Mouse (Mus musculus) v-Abl transformed pro-B cells (cell line): Measurements from ENCODE around the gene Clic6.

Source experiments
- in situ Hi-C, 2 experiments: fragments of 400-800 bp; cut with MboI; formaldehyde crosslinking; loops; one replicate each; pipeline ENCODE4 v1.15.1; 2025; ENCODE audit not compliant: unreplicated experiment in 2 of 2

The Clic6 gene

DNA sequence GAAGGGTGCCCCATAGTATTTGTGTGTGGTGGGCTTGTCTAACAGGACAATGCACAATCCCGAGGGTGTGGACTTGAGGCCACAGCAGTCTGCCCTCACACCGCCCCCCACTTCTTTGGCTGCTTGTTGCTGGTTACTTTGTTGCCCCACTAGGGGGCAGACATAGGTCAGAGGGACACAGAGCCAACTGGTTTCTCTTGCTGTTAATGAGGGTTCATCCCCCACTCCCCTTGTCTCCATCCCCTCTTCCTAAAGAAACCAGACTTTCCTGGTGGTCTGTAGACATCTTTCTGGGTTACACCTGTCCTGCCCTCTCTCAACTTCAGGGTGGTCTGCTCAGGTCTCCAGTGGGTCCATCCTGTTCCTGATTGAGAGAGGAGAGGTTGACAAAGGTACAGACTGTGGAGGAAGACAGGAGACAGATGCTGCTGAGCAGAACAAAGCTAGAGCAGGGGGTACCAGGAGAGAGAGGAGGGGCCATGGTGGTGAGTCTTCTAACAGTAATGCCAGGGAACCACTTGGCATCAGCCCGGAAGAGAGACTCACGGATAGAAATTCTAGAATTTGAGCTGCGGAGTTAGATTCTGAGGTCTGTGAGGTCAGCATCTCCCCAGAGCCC, 26.3 kb downstream of the Clic6 start:
- in situ Hi-C loops, result loop anchor here in 1 of 2 experiments (10.0 kb wide), 1 partner anchor 1033 kb away; no protein-coding TSS in a partner anchor

DNA sequence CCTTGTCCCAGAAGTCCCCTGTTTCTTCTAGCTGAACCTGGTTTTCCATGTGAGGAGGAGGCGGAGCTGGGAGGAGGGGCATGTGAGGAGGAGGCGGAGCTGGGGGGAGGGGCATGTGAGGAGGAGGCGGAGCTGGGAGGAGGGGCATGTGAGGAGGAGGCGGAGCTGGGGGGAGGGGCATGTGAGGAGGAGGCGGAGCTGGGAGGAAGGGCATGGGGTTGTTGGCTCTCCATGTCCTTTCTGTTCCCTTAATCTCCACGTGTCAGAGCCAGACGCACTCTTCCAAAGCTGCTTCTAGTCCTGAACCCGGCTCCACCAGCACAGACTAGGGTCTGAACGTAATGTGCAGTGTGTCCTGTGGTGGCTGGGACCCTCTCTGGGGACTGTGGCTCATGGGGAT, 29.4 kb downstream of the Clic6 start:
- in situ Hi-C loops, result loop anchor here (5.0 to 10.0 kb wide), 2 partner anchors 1030 to 1032 kb away; no protein-coding TSS in a partner anchor

DNA sequence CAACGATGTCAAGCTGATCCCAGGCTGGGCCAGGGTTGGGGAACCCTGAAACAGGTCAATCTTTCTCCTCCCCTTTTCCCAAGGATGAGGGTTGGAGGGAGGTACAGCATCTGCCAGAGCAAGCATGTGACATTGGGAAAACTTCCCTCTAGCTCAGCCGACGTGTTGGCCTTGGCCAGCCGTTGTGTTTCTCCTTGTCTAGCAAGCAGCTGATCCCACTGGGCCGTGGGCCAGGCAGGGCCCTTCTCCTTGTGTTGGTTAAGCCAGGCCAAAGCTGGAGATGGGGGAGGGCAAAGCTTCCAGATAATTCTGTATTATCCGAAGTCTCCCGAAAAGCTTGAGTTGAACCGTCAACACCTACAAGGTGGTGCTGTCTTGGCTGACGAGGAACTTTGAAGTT, 30.6 kb downstream of the Clic6 start:
- in situ Hi-C loops, result loop anchor here (5.0 to 10.0 kb wide), 2 partner anchors 1029 to 1031 kb away; no protein-coding TSS in a partner anchor

DNA sequence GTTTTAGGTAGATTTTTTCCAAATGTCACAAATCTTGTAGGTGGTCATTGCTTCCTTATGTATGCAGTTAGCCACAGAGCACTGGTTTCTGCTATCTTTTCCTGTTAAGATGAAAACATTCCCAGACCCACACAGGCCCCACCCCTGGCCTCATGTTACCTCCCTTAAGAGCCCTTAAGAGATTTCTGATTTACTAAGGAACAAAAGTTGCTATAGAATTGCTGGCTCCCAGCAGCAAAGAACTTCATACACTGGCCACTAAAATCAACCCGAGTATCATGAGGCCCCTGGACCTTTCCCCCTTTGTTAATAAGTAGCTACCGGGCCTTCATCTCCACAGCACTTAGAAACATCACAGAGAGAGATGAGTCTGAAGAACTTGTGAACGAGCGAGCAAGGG, 33.2 kb downstream of the Clic6 start:
- in situ Hi-C loops, result loop anchor here (5.0 to 10.0 kb wide), 2 partner anchors 1026 to 1029 kb away; no protein-coding TSS in a partner anchor

DNA sequence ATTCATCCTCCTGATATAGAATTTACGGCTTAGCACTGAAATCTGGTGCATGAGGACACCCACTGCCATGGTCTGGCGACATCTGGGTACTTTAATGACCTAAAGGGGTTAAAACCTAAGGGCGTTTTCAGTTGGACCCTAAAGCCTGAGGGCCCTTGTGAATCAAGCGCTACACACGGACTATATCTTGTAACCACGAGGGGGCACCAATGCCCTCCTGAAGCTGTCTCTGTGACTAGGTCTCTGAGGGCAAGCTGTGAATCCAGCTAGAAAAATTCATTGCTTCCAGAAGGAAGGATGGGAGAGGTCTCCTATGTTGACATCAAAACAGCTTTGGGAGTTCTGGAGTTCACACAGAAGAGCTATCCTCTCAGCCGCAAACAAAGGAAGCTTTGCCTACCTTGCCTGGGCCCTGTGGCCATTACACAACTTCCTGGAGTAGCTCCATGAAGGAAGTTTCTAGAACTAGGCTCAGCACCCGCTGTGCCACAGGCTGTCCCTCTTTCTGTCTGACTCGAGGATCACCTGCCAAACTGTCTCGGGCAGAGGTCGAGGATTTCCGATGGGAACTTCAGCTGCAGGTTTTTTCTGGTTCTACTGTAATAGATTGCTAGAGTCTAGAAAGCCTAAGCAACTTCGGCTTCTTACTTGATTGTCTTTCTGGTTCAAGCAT, 34.4 kb downstream of the Clic6 start:
- in situ Hi-C loops, result loop anchor here (5.0 to 10.0 kb wide), 2 partner anchors 1025 to 1027 kb away; no protein-coding TSS in a partner anchor

DNA sequence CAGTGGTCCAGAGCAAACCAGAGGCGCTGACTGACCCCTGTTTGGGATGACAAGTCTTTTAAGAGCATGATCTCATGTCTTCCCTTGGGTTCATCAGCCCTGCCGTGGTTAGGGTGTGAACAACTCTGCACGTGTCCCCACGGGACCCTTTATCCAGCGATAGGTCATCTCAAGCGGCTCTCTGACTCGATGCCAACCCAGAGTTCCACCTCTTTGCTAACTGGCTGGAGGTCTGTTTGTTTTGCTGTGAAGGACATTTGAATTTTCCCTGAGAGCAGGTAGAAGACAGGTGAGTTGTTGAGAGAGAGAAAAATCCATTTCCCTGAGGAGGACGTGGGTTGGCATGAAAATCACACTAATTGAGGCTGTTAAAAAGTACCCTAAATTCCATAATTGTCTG, 37.8 kb downstream of the Clic6 start:
- in situ Hi-C loops, result no loop called here

DNA sequence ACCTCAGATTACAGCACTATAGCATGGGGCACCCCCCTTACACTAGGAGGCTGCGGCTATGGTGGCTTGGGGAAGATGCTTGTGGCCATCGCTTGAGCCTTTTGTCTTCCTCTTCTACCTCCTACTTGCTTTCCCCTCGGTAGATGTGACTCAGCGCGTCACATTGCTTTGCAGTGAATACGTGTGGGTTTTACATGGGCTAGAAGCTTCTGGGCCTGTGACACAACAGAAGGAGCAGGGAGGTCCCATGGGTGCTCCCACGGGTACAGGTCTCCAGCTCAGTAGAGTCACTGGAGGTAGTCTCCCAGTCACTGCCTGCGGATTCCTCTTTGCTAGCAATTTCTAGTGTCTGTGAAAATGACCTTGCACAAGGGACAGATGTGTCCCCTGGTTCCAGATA, 39.1 kb downstream of the Clic6 start:
- in situ Hi-C loops, result no loop called here

DNA sequence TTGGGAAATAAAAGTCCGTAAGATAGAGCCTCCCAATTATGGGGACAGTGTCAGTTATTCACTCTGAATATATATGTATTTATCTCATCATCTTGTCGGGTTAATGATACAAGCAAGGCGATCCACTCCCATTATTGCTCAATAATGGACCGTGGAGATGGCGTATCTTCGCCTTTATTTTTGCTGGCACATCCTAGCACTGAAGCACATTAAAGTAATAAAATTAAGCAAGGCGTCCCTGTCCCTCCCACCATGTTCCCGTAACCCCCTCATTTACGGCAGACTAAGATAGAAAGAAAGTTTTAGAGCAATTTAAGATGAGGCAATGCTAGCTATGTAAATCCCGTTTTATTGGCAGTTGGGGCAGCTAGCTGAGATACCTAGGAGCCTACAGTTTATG, 40.4 kb downstream of the Clic6 start:
- in situ Hi-C loops, result no loop called here

DNA sequence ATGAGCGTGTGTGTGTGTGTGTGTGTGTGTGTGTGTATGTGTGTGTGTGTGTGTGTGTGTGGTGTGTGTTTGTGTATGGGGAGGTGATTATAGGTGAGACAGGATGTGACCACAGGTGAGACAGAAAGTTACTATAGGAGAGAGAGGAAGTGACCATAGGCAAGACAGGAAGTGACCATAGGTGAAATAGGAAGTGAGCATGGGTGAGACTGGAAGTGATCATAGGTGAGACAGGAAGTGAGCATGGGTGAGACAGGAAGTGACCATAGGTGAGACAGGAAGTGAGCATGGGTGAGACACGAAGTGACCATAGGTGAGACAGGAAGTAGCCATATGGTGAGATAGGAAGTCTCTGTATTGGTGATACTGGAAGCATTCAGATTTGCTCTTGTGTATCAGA, 49.7 kb downstream of the Clic6 start:
- in situ Hi-C loops, result no loop called here

DNA sequence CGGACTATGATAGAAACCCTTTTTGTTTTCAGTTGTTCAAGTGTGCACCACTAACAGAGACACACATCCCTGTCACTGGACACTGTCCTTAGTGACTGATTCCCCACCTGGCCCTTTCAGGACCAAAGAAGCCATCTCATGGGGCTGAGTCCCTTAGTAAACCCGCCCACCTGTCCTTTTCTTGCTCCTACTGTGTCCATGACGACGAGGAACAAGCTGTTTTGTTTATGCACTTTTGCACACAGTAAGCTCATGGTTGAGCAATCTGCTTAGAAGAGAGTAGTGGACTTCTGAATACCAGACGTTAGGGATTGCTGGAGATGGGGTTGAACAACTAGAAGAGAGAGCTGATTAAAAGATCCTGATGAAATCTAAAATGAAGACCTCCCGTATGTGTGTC, 52.8 kb downstream of the Clic6 start:
- in situ Hi-C loops, result no loop called here

DNA sequence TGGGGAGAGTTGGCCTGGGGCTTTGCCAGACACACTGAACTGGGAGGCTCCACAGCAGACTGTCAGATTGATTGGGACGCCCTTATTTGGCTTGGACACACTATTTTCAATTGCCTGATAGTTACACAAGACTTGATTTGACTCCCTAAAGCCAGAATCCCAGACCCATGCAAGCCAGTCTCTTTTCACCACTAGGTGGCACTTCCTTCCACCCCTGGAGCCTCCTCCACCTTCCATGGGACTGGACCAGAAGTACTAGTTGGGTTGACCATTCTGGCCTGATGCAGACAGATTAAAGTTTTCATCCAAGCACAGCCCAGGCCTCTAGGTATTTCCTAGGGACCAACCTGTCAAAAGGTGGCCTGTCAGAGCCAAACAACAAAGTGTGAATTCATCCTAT, 58.7 kb downstream of the Clic6 start:
- in situ Hi-C loops, result no loop called here

DNA sequence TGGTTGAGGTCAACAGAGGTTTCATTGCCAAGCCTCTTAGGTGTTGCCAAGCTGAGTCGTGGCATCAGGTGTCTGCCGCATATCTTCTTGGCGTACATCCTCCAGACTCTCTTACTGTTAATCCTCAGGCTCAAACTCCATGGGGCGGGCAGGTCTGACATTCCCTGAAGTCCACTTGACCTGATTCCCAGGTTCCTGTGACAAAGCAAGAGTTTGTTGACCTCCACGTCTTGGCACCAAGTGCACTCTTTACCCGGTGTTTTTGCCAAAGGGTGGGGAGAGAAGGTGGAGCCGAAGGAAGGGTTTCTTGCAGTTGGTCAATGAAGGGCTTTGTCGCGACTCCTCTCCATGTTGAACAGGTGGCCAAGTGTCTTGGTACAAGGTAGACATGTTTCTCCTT, 63.1 kb downstream of the Clic6 start:
- in situ Hi-C loops, result no loop called here

DNA sequence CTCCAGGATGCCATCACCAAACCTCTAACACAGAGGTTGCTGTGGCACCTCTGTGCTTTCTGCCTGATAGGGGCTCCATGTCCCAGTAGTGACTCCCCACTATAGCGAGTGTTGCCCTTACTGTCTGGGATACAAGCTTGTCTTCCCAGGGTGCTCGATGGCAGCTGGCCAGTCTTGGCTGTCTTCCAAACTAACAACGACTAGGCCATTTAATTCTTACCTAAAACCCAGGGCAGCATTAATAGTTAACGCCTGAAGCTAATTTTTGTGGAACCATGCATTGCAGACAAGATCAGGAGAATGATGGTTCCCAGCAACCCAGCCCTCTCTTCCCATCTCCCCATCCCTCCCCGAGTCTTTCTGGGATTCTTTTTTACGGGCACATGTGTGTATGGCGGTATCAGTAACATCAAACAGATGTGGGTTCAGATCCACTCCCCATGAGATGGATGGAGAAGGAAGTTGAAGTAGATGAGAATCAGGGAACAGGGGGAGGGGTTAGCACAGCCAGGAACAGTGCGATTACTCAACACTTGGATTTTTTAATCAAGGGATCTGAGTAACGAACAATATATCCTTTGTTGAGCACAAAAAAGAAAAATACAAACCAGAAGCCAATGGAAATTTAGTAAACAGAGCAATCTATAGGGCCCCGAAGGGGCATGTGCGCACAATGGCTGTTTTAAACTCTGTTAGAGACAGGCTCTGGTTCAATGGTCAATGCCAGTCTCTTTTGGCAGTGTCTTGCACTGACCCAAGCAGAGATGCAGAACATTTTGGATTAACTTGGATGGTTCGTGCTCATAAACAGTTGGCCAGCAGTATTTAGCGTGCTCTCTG, 66.0 kb downstream of the Clic6 start:
- in situ Hi-C loops, result loop anchor here in 1 of 2 experiments (5.0 kb wide), 1 partner anchor 761 kb away; no protein-coding TSS in a partner anchor

DNA sequence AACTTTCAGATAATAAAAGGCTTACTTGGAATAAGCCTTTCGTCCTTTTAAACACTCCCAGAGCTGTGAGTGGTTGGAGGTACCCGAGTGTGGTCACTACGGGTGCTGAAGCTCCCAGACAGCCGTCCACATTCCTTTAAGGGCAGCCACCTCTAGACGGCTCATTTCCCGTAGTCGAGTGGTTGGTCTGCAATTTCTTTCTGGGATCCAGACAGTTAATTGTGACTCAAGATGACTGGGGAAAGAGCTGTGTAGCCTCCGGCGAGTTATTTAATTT, 66.5 kb downstream of the Clic6 start:
- in situ Hi-C loops, result loop anchor here in 1 of 2 experiments (5.0 kb wide), 1 partner anchor 760 kb away; no protein-coding TSS in a partner anchor

DNA sequence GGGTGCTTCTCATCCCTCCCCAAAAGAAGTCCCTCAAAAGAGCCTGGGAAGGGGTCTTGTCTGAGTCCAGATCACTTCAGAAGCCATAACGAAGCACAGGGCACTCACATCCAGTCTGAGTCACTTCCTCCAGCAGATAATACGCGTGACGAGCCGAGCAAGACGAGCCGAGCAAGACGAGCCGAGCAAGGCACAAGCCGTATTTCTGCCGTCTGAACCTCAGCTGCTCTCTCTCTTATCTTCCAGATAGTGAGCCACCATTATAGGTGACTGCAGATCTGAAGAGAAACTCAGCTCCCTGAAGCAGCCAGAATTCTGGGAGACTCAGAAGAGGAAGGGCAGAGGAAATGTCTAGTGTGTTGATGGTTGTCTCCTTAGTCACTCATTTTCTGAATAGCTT, 67.3 kb downstream of the Clic6 start:
- in situ Hi-C loops, result loop anchor here in 1 of 2 experiments (5.0 kb wide), 1 partner anchor 759 kb away; no protein-coding TSS in a partner anchor

DNA sequence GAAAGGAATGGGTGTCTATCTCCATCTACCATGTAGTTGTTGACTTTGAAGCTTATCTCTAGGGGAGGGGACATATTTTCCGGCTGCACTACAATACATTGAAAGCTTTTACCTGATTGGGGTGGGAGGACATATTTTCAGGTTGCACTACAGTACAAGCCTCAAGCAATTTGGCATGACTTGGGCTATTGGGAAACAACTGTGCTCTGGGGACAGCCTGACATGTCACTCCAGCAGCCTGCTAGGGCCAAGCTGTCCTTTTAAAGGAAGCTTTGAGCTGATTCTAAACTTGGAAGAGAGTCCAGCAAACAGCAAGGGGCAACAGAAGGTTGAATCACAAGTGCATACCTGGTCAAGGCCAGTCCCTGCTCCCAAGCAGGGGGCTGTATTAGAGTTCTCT, 69.5 kb downstream of the Clic6 start:
- in situ Hi-C loops, result no loop called here

DNA sequence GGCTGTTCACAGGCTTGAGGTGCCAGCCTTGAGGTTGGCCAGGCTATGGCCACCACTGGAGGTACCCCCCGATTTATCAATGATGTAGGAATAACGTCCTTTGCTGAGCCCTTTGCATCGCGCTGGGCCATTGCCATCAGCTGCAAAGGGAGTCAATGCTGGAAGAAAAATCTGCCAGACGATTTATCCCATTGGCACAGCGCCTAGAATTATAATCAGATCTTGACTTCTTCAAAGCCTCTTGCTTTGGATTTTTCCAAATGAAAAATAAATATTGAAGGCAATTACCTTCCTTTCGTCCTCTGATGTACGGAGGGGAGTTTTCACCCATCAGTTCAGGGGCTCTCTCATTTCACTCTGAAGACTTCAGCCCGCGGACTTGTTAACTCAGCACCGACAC, 79.8 kb downstream of the Clic6 start:
- in situ Hi-C loops, result loop anchor here (5.0 to 10.0 kb wide), 6 partner anchors 132 to 887 kb away; partner anchors contain the start of gene Runx1 (in 2 of the 2)

DNA sequence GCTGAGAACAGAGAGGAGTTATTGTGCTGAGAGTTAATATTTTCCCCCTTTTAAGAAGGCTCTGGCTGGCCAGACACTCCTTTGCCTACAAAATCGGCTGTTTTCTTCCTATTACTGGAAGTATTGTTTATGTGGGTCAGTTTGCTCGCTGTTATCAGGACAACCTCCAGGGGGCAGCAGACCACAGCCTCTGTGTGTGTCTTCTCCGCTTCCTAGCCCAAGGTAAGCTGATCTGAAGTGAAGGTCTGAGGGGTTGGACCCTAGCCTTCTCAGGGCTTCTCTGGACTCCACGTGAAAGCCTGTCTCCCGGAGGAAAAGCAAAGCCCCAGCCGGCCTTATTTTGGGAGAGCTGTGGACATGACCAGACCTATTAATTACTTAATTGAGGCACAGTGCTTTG, 80.2 kb downstream of the Clic6 start:
- in situ Hi-C loops, result loop anchor here (5.0 to 10.0 kb wide), 6 partner anchors 132 to 887 kb away; partner anchors contain the start of gene Runx1 (in 2 of the 2)

DNA sequence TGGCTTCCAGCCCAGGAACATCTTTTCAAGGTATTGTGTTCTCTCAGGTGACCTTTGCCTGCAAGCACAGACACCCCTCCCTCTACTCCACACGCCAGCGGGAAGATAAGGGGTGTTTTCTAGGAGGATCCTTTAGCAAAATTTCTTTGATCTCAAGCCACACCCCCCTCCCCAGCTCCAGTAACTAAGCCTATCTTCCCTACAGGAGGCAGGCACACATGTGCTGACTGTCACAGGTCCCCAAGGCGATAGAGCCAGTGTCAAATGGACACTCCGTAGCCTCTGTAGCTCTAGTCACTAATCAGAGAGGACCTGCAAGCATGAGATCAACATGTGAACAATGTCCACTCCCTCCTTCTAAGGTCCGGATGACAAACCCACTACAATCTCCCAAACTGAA, 80.6 kb downstream of the Clic6 start:
- in situ Hi-C loops, result loop anchor here (5.0 to 10.0 kb wide), 6 partner anchors 131 to 886 kb away; partner anchors contain the start of gene Runx1 (in 2 of the 2)

DNA sequence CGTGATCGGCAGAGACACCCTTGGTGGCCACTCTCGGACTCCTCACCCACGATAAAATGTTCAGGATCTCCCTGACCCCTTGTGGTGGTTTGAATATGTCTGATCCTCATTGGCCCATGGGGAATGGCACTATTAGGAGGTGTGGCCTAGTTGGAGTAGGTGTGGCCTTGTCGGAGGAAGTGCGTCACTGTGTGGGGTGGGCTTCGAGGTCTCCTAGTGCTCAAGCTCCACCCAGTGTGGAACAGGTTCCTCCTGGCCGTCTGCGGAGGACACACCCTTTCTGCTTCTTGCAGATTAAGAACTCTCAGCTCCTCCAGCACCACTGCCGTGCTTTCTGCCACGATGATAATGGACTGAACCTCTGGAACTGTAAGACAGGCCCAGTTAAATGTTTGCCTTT, 85.7 kb downstream of the Clic6 start:
- in situ Hi-C loops, result no loop called here

DNA sequence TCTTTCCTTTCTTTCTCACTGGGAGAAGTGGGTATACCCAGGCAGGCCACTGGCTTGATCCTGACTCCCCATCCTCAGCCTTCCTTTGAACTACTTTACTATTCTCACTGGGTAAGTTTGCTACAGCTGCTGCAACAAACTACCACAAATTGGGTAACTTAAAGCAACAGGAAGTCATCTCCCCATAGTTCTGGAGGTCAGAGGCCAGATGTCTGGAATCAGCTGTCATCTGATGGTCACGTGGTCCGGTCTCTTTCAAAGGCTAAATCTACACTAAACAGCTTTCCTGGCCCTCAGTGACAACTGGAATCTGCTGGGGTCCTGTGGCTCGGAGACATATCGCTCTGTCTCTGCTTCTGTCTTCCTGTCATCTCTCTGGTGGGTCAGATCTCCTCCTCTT, 87.7 kb downstream of the Clic6 start:
- in situ Hi-C loops, result no loop called here
